Mouse (Mus musculus) ES-Bruce4 (cell line): Measurements from ENCODE around the gene Tbc1d1. TPM values are rescaled to one million over a fixed set of nuclear protein-coding genes. Genes with fewer than 3 reads are reported as not detected.

Source experiments
- H3K27ac ChIP-seq: 2 replicates; pipeline ENCODE4 v1.5.1; 2012; ENCODE audit warnings: low read length, inconsistent platforms; ENCODE audit not compliant: insufficient read depth
- H3K27me3 ChIP-seq: 2 replicates; pipeline ENCODE4 v1.6.1; 2012; ENCODE audit warnings: mild to moderate bottlenecking, low read length, inconsistent platforms; ENCODE audit not compliant: control insufficient read depth, poor library complexity, insufficient read depth, severe bottlenecking
- H3K36me3 ChIP-seq: 2 replicates; pipeline ENCODE4 v1.6.1; 2012; ENCODE audit warnings: inconsistent platforms, mild to moderate bottlenecking, low read length, moderate library complexity; ENCODE audit not compliant: control insufficient read depth, poor library complexity, insufficient read depth, severe bottlenecking
- H3K4me1 ChIP-seq: one replicate; pipeline ENCODE4 v1.8.1; 2011; ENCODE audit warnings: low read length; ENCODE audit not compliant: control insufficient read depth, insufficient read depth
- H3K4me3 ChIP-seq: 2 replicates; pipeline ENCODE4 v1.5.1; 2011; ENCODE audit warnings: low read depth, mild to moderate bottlenecking, low read length
- H3K9ac ChIP-seq: 2 replicates; pipeline ENCODE4 v1.6.1; 2012; ENCODE audit warnings: low read depth, mild to moderate bottlenecking, inconsistent platforms; ENCODE audit not compliant: poor library complexity, severe bottlenecking
- H3K9me3 ChIP-seq: replicated peaks from 2 replicates; pipeline ENCODE4 v1.6.1; 2012; ENCODE audit warnings: mild to moderate bottlenecking, low read length, inconsistent platforms; ENCODE audit not compliant: control insufficient read depth, poor library complexity, insufficient read depth, severe bottlenecking
- CTCF ChIP-seq: IDR thresholded peaks from one replicate; pipeline ENCODE4 v1.8.1; 2011; ENCODE audit warnings: low read depth, low read length
- EP300 ChIP-seq: IDR thresholded peaks from 2 replicates; pipeline ENCODE4 v1.6.1; 2011; ENCODE audit warnings: low read depth, low read length; ENCODE audit not compliant: insufficient read depth
- POLR2A ChIP-seq: IDR thresholded peaks from one replicate; pipeline ENCODE4 v1.8.1; 2011; ENCODE audit warnings: low read length; ENCODE audit not compliant: insufficient read depth
- polyA plus RNA-seq: library from polyadenylated mRNA; stranded (reverse); fragments of >200 nt; gene quantifications from 2 replicates; pipeline ENCODE4 v1.2.4, GENCODE M21; 2011; ENCODE audit warnings: low read depth; ENCODE audit not compliant: missing spikeins, insufficient read depth, insufficient read length

The Tbc1d1 gene
- polyA plus RNA-seq, 1 experiment, result 46.2 TPM

DNA sequence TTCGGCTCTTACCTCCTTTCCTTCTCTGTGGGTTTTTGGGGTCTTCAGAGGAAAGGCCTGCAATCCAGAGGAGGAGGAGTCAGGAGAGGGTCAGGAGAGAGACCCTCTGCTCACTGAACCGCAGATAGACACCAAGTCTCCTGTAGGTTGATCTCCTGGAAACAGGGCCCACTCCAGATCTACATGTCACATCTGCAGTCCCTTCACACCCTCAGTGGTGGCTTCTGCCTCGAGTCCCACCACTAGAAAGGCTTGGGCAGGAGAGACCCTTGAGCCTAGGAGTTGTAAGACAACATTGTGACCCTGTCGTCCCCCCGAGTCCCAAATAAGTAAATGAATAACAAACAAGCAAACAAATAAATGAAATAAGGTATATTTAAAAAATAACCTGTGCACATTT, 223.7 kb downstream of the Tbc1d1 start:
- Histone ChIP-seq H3K9me3 (no peaks in the 10 kb centered on the region), H3K27me3 (no peaks in the 10 kb centered on the region), H3K9ac (no peak overlapping the region), H3K36me3 (no peaks in the 10 kb centered on the region), H3K27ac (no peak overlapping the region), H3K4me3 (no peak overlapping the region), H3K4me1 (peaks cover 20% of the 10 kb centered on the region)
- TF ChIP-seq POLR2A (no peak), CTCF (no peak), EP300 (no peak)

DNA sequence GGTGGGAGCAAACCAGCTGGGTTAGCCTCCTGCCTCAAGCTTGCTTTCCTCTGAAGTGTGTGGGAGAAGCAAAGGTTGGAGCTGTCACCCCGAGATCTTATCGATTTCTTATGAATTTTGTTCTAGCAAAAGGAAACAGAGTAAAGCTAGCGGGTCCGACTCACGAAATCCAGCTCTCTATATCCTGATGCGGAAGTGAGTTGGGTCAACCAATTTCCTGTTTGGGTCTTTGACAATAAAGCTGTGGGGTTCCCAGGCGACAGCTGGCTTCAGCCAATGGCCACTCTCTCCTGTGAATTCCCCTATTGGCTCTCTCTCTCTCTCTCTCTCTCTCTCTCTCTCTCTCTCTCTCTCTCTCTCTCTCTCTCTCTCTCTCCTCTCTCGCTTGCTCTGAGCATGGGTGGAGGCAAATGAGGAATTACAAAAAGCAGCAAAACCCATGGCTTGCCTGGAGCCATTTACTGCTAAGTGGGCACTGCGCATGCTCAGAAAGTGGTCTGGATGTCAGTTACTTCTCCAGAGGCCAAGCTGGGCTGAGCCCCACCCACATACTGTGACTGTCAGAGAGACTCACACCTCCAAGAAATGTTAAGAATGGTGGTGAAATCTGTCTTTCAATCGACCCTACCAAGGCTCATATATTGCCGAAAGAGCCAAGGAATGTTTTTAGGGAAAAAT, 224.7 kb downstream of the Tbc1d1 start:
- Histone ChIP-seq H3K4me3 (no peak overlapping the region), H3K36me3 (no peaks in the 10 kb centered on the region), H3K4me1 (peaks cover 20% of the 10 kb centered on the region), H3K9ac (no peak overlapping the region), H3K27me3 (no peaks in the 10 kb centered on the region), H3K27ac (peak overlapping the region; percentile 29; the same call in 1 of the 2 replicates), H3K9me3 (no peaks in the 10 kb centered on the region)
- TF ChIP-seq EP300 (no peak), POLR2A (no peak), CTCF (no peak)

DNA sequence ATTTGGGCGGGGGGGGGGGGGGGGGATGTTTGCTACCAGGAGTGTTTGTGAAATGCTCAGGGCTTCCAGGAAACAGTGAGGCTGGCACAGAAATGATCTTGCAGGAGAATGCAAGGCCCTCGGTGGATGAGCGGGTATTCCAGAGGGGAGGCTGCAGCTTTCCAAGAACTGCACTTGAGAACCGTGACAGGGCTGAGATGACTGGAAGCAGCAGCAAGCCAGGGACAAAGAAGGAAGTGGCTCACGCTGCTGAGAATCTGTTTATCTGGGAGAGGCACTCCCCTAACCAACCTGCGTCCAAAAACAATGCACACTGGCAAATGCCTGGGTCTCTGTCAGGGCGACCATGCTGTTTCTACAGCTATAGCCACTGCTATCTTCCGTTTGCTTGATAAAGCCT, 225.4 kb downstream of the Tbc1d1 start:
- no peaks in the 10 kb centered on the region for H3K36me3 ChIP-seq
- peak overlapping the region; percentile 22 for H3K27ac ChIP-seq
- peaks cover 19% of the 10 kb centered on the region for H3K4me1 ChIP-seq
- TF ChIP-seq EP300 (no peak), CTCF (no peak), POLR2A (no peak)
- no peaks in the 10 kb centered on the region for H3K9me3 ChIP-seq
- peak overlapping the region; percentile 25; the same call in 1 of the 2 replicates for H3K9ac ChIP-seq
- no peaks in the 10 kb centered on the region for H3K27me3 ChIP-seq
- no peak overlapping the region for H3K4me3 ChIP-seq

DNA sequence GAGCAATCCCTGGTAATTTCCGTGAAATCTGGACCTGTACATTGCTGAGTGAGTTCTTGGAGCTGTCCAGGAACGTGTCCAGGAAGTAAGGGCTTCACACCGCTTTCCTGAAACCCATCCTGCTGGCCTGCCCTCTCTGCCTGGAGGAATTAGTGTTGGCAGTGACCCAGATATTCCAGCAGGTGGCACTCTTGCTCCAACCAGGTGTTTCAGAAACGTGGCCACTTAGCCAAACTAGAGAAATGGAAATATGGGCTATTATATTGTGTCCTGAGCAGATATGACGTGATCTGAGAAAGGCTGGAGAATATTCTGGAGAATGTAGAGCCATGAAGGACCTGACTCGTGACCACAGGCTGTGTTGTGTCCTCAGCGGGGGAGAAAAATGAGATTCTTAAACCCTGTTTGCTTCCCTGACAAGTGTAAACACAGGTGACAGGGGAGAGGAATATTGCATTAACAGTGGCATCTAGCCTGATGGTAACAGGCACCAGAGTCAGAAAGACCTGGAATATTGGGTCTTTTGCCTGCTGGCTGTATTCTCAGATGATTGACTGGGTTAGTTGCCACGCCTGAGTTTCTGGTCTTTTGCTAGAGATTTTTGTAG, 226.4 kb downstream of the Tbc1d1 start:
- no peaks in the 10 kb centered on the region for H3K27me3 ChIP-seq
- no peaks in the 10 kb centered on the region for H3K36me3 ChIP-seq
- TF ChIP-seq POLR2A (no peak), EP300 (peak; percentile 75; the same call in 1 of the 2 replicates), CTCF (peak; percentile 76)
- peak overlapping the region; percentile 59 for H3K27ac ChIP-seq
- no peaks in the 10 kb centered on the region for H3K9me3 ChIP-seq
- H3K9ac ChIP-seq, result 0 out of 2 replicates have a peak overlapping the region, but pooled peaks have one; percentile 4
- no peak overlapping the region for H3K4me3 ChIP-seq
- H3K4me1 ChIP-seq, result peaks cover 19% of the 10 kb centered on the region

DNA sequence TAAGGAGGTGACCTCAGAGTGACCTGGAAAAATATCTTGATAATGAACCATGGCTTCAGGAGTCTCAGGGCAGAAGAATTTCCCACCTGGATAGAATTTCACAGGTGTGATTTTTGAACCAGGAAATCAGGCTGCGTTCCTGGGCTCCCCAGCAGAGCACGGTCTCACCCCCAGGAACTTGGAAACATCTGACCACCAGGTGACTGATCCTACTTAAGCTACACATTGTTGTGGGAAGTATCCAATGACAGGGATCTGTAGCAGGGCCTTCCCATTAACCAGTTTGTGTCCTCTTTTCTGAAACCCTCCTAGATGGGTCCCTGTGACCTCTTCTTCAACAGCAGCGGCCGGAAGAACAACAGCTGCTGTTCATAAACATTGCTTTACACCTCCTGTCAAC, 227.1 kb downstream of the Tbc1d1 start:
- Histone ChIP-seq H3K27ac (peak overlapping the region; percentile 59), H3K4me3 (no peak overlapping the region), H3K9me3 (no peaks in the 10 kb centered on the region), H3K36me3 (no peaks in the 10 kb centered on the region), H3K4me1 (peaks cover 17% of the 10 kb centered on the region), H3K27me3 (no peaks in the 10 kb centered on the region), H3K9ac (0 out of 2 replicates have a peak overlapping the region, but pooled peaks have one; percentile 4)
- 0 out of 2 replicates have a peak, but pooled peaks have one; percentile 53 for TF ChIP-seq EP300
- no peak for TF ChIP-seq CTCF

DNA sequence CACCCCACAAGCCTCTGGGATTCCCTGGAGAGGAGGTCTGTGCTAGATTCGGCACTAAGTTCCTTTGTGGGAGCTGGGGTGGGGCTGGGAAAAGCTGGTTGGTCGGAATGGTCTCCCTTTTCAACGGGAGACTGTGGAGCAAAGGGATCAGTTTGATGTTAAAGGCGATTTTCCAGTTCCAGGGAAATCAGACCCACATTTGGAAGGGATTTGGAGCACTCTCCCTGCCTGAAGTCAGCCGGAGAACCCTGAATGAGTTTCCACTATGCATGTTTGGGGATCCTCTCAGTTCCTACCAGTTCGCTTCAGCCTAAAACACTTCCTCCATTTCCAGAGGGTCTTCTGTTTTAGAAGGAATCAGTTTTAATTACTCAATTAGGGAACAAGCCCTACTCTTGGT, 228.4 kb downstream of the Tbc1d1 start:
- Histone ChIP-seq H3K4me3 (no peak overlapping the region), H3K27me3 (no peaks in the 10 kb centered on the region), H3K4me1 (peaks cover 12% of the 10 kb centered on the region), H3K27ac (peak overlapping the region; percentile 86), H3K9me3 (no peaks in the 10 kb centered on the region), H3K36me3 (no peaks in the 10 kb centered on the region), H3K9ac (peak overlapping the region; percentile 28; the same call in 1 of the 2 replicates)
- no peak for TF ChIP-seq POLR2A
- TF ChIP-seq EP300, result no peak
- no peak for TF ChIP-seq CTCF
